Mouse (Mus musculus) small intestine, adult 2 months (tissue): Measurements from ENCODE around the gene Sh3bp4.

ENCODE experiments used
- CTCF ChIP-seq: fragments of 200-500 bp; IDR thresholded peaks from 2 replicates; pipeline ENCODE4 v1.5.1; 2012; ENCODE audit warnings: low read depth, mild to moderate bottlenecking, control low read depth, inconsistent platforms, low read length, moderate library complexity, mixed read lengths; ENCODE audit not compliant: insufficient replicate concordance, insufficient read length; ENCODE audit errors: extremely low read depth
- POLR2A ChIP-seq: fragments of 200-500 bp; IDR thresholded peaks from 2 replicates; pipeline ENCODE4 v1.6.1; 2012; ENCODE audit warnings: low read depth, mild to moderate bottlenecking, control low read depth, inconsistent platforms, low read length, moderate library complexity

DNA sequence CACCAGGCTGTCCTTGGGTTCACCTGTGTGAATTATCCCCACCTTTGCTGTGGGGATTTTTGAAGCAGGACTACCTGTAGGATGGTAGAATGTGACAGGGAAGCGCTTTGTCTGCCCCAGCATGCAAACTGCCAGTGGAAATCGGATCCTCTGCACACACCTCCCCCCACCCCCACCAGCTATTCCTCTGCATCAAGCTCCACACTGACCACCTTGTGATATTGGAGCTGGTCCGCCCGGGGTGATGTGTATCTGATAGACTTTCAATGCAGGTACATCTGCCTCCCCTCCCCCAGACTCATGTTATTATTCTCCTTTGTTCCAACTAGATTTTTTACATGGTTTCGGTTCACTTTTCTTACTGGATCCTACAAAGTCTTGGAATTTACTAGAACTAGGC, 21.8 kb downstream of the Sh3bp4 start:
- TF ChIP-seq CTCF (no peak), POLR2A (no peak)
